ENCODE assay signal across 9 mouse cellular contexts in genomic region chr6:38341751-38342665, GRCm38 (mm10). TPM values are rescaled to one million over a fixed set of nuclear protein-coding genes. Genes with fewer than 3 reads are reported as not detected.
A peak's percentile ranks its signal among the peaks of the same experiment; 100 is the strongest.
DNase-seq lines count a peak whose midpoint lies in the region; ATAC-seq and TF ChIP-seq lines count a peak whose summit lies in the region.
"Had no signal": no experiment of that assay in that cellular context is flagged by ENCODE, and none has a peak within 500 bp of the region (broad histone marks: within the 10 kb centered on the region; RNA-seq: fewer than 3 reads in every experiment).

No protein-coding gene starts in this region.

- H3K9me3 ChIP-seq in heart, embryonic 12.5 days (replicated peaks), result no peaks in the 10 kb centered on the region
- no peaks in the 10 kb centered on the region for H3K9me3 ChIP-seq in G1E (replicated peaks)
- H3K9me3 ChIP-seq: hindbrain, embryonic 15.5 days had no signal

- peak overlapping the region; percentile 60 for H3K4me2 ChIP-seq in heart, embryonic 12.5 days
- no peak overlapping the region for H3K4me2 ChIP-seq in myocyte (ENCODE audit: low read depth)
- H3K4me2 ChIP-seq: hindbrain, embryonic 15.5 days had no signal

- WGBS in heart, embryonic 12.5 days, result 17% methylated on average over 11 of the region's 11 CpGs

- peaks cover 59% of the 10 kb centered on the region for H3K79me2 ChIP-seq in myocyte (ENCODE audit: control insufficient read depth, insufficient read depth)

- no peak overlapping the region for H3ac ChIP-seq in myocyte (ENCODE audit: control insufficient read depth, insufficient read length)

- no peak overlapping the region; the same call in 1 of the 2 replicates for H3K9ac ChIP-seq in heart, embryonic 12.5 days
- H3K9ac ChIP-seq: hindbrain, embryonic 15.5 days had no signal

- peak; percentile 89 for ATAC-seq in heart, embryonic 12.5 days (ENCODE audit: insufficient number of reproducible peaks, low FRiP score)
- peak; percentile 80 for ATAC-seq in G1E (ENCODE audit: extremely low read depth, insufficient number of reproducible peaks, low FRiP score, poor library complexity, severe bottlenecking)

- TF ChIP-seq CTCF in G1E (IDR thresholded peaks at IDR 0.05; ENCODE audit: low read depth, low read length), result no peak

- intact Hi-C loops in heart, postnatal 14 days (cut with DNase I), result no loop called here
- intact Hi-C loops in left cerebral cortex, postnatal 10 days (cut with DNase I), result no loop called here

- H3K36me3 ChIP-seq in heart, embryonic 12.5 days, result no peaks in the 10 kb centered on the region
- H3K36me3 ChIP-seq in G1E (replicated peaks), result peaks cover 60% of the 10 kb centered on the region
- peaks cover 41% of the 10 kb centered on the region for H3K36me3 ChIP-seq in myocyte (ENCODE audit: control insufficient read depth, insufficient read depth)
- H3K36me3 ChIP-seq: hindbrain, embryonic 15.5 days had no signal

- peak overlapping the region; percentile 68 for H3K27ac ChIP-seq in heart, embryonic 12.5 days (ENCODE audit: poor library complexity, severe bottlenecking)
- H3K27ac ChIP-seq: hindbrain, embryonic 15.5 days had no signal

- no peak for DNase-seq in heart, postnatal 14 days
- DNase-seq in G1E (ENCODE audit: low spot score), result peak; percentile 87
- peak; percentile 45 to 59 for DNase-seq in cerebellum, postnatal 36 days
- no peak for DNase-seq in kidney, adult 9 months
- DNase-seq in left cerebral cortex, postnatal 10 days (ENCODE audit: extremely low spot score in 1 of 2, low spot score in 2 of 2), result no peak
- no peak for DNase-seq in gastrocnemius, postnatal 25 days

- no peak for TF ChIP-seq POLR2A in myocyte (IDR thresholded peaks at IDR 0.05; ENCODE audit: insufficient read length, low read depth)

- no peaks in the 10 kb centered on the region for H3K27me3 ChIP-seq in heart, embryonic 12.5 days (replicated peaks)
- H3K27me3 ChIP-seq in G1E (ENCODE audit: insufficient read depth, low read length) (no peaks in the 10 kb centered on the region), myocyte (ENCODE audit: control insufficient read depth, insufficient read depth, insufficient read length) (no peaks in the 10 kb centered on the region)
- H3K27me3 ChIP-seq: hindbrain, embryonic 15.5 days had no signal

- peak overlapping the region; percentile 5 for H3K4me3 ChIP-seq in heart, embryonic 12.5 days
- peak overlapping the region; percentile 69 for H3K4me3 ChIP-seq in G1E (ENCODE audit: low read depth, low read length)
- H3K4me3 ChIP-seq in myocyte, result no peak overlapping the region
- H3K4me3 ChIP-seq: hindbrain, embryonic 15.5 days had no signal

- peaks cover 26% of the 10 kb centered on the region for H3K4me1 ChIP-seq in heart, embryonic 12.5 days (replicated peaks)
- H3K4me1 ChIP-seq in G1E (ENCODE audit: insufficient read depth, low read depth, low read length), result peaks cover 91% of the 10 kb centered on the region
- H3K4me1 ChIP-seq: hindbrain, embryonic 15.5 days had no signal

TF ChIP-seq in myocyte, 11 proteins besides CTCF, POLR2A, EP300 and RAD21:
- TF ChIP-seq POLR2AphosphoS2 (IDR thresholded peaks at IDR 0.05; ENCODE audit: insufficient read length, low read depth) (peak; percentile 6), MAX (IDR thresholded peaks at IDR 0.05; ENCODE audit: low read depth) (no peak)
TF ChIP-seq in myocyte: peak in this region for 1.

RNA-seq across cellular contexts. Expression of gene Zc3hav1, which starts 12.4 kb away (rescaled TPM):
- 9.3 and 10.1 TPM in 2 replicates for polyA plus RNA-seq in heart, embryonic 12.5 days (2016; fragmentation: Nextera tagmentation; extraction: Ambion mirVana)
- total RNA-seq in heart, postnatal 14 days (2021), result 10 to 100 TPM; 16.9 to 18.8 TPM
- total RNA-seq in G1E (2014; fragmentation: Nextera tagmentation) (210 and 217 TPM in 2 replicates), G1E (2017) (107 and 112 TPM in 2 replicates)
- polyA plus RNA-seq in G1E (2012) (44.0 and 45.8 TPM in 2 replicates), myocyte (2012; fragmentation: generic; extraction: Trizol) (45.0 TPM)
- 1 to 10 TPM; 2.9 TPM for total RNA-seq in left cerebral cortex, postnatal 10 days (2021)
- total RNA-seq in gastrocnemius, postnatal 25 days (2021), result 1 to 10 TPM; 5.1 to 6.9 TPM

RNA-seq across cellular contexts. Expression of gene Ttc26, which starts 39.3 kb away (rescaled TPM):
- 3.4 and 3.5 TPM in 2 replicates for polyA plus RNA-seq in heart, embryonic 12.5 days (2016; fragmentation: Nextera tagmentation; extraction: Ambion mirVana)
- total RNA-seq in heart, postnatal 14 days (2021), result 1 to 10 TPM; 2.6 to 3.7 TPM
- total RNA-seq in G1E (2014; fragmentation: Nextera tagmentation) (6.1 and 6.5 TPM in 2 replicates), G1E (2017) (2.7 and 5.9 TPM in 2 replicates)
- polyA plus RNA-seq in G1E (2012) (0.31 and 0.89 TPM in 2 replicates), myocyte (2012; fragmentation: generic; extraction: Trizol) (2.3 TPM)
- 1 to 10 TPM; 8.7 to 9.2 TPM for total RNA-seq in left cerebral cortex, postnatal 10 days (2021)
- 1 to 10 TPM; 1.1 to 1.7 TPM for total RNA-seq in gastrocnemius, postnatal 25 days (2021)

RNA-seq across cellular contexts. Expression of gene Zc3hav1l, which starts 42.9 kb away (rescaled TPM):
- polyA plus RNA-seq in heart, embryonic 12.5 days (2016; fragmentation: Nextera tagmentation; extraction: Ambion mirVana), result 15.6 and 16.5 TPM in 2 replicates
- total RNA-seq in heart, postnatal 14 days (2021), result 1 to 10 TPM; 3.4 to 3.8 TPM
- 28.5 and 30.6 TPM in 2 replicates for total RNA-seq in G1E (2014; fragmentation: Nextera tagmentation)
- total RNA-seq in G1E (2017), result 4.5 and 5.6 TPM in 2 replicates
- polyA plus RNA-seq in G1E (2012), result 7.3 and 7.5 TPM in 2 replicates
- polyA plus RNA-seq in myocyte (2012; fragmentation: generic; extraction: Trizol), result 0.92 TPM
- total RNA-seq in left cerebral cortex, postnatal 10 days (2021), result 1 to 10 TPM; 2.9 to 3.5 TPM
- 1 to 10 TPM in 1 of 2 experiments, under 1 TPM in 1; 0.84 to 1.0 TPM for total RNA-seq in gastrocnemius, postnatal 25 days (2021)

Comparison
In these comparisons a context has a peak if more than half of its experiments do, and no peak if none do; other contexts are left out.
1. DNase-seq: peak in G1E (single experiment) and cerebellum, postnatal 36 days (2 of 2); none in heart, postnatal 14 days (0 of 2), kidney, adult 9 months (single experiment), left cerebral cortex, postnatal 10 days (0 of 2) and gastrocnemius, postnatal 25 days (single experiment).
2. RNA of gene Zc3hav1, which starts 12.4 kb away (total RNA-seq): 107 to 217 TPM in G1E; 16.9 to 18.8 TPM in heart, postnatal 14 days, 5.1 to 6.9 TPM in gastrocnemius, postnatal 25 days and 2.9 TPM in left cerebral cortex, postnatal 10 days; every median in the first group is over 4 times any median in the second.